Mouse (Mus musculus) lung, embryonic 15.5 days (tissue): Measurements from ENCODE around the gene Ctnna2. TPM values are rescaled to one million over a fixed set of nuclear protein-coding genes. Genes with fewer than 3 reads are reported as not detected.

ENCODE experiments used
- ATAC-seq: fragments of 200-750 bp; cut with Nextera tagmentation; 2 replicates; pipeline ENCODE4 v1.8.0; 2017; ENCODE audit warnings: moderate number of reproducible peaks, borderline replicate concordance; ENCODE audit not compliant: low FRiP score, low TSS enrichment; ENCODE audit errors: extremely low read depth
- H3K27ac ChIP-seq: fragments of 300-500 bp; sonication (generic); 2 replicates; pipeline ENCODE4 v1.5.1; 2015; ENCODE audit warnings: moderate library complexity, mild to moderate bottlenecking, inconsistent platforms
- H3K27me3 ChIP-seq: fragments of 300-500 bp; sonication (generic); 2 replicates; pipeline ENCODE4 v1.6.1; 2015; ENCODE audit warnings: inconsistent platforms
- H3K36me3 ChIP-seq: fragments of 300-500 bp; sonication (generic); 2 replicates; pipeline ENCODE4 v1.6.1; 2015; ENCODE audit warnings: inconsistent platforms
- H3K4me1 ChIP-seq: fragments of 300-500 bp; sonication (generic); 2 replicates; pipeline ENCODE4 v1.6.1; 2015; ENCODE audit warnings: inconsistent platforms
- H3K4me2 ChIP-seq: fragments of 300-500 bp; sonication (generic); 2 replicates; pipeline ENCODE4 v1.6.1; 2015; ENCODE audit warnings: inconsistent platforms, mild to moderate bottlenecking, moderate library complexity
- H3K4me3 ChIP-seq: fragments of 300-500 bp; sonication (generic); 2 replicates; pipeline ENCODE4 v1.5.1; 2015; ENCODE audit warnings: mild to moderate bottlenecking, inconsistent platforms
- H3K9ac ChIP-seq: fragments of 300-500 bp; sonication (generic); 2 replicates; pipeline ENCODE4 v1.6.1; 2015; ENCODE audit warnings: inconsistent platforms
- H3K9me3 ChIP-seq: fragments of 300-500 bp; sonication (generic); 2 replicates; pipeline ENCODE4 v1.6.1; 2016; ENCODE audit warnings: inconsistent platforms
- WGBS: fragments of 180-500 bp; shearing (Covaris S2); methylation state at CpG from one replicate; pipeline ENCODE4 v1.1.7; 2015; 5-methylcytosine and 5-hydroxymethylcytosine counted together
- polyA plus RNA-seq: library from polyadenylated mRNA; unstranded; fragments of >200 nt; fragmentation: Nextera tagmentation; extraction: Ambion mirVana; gene quantifications from 2 replicates; pipeline ENCODE4 v1.2.1, GENCODE M21; 2015

Ctnna2 gene
- polyA plus RNA-seq, 1 experiment from 2014 or later = 2.0 TPM

GRCm38 (mm10) chr6:77301305-77301704, 678.2 kb downstream of the Ctnna2 start:
- H3K4me1 ChIP-seq = no peaks in the 10 kb centered on the region
- no peak for ATAC-seq
- no peaks in the 10 kb centered on the region for H3K36me3 ChIP-seq
- H3K27me3 ChIP-seq = no peaks in the 10 kb centered on the region
- H3K27ac ChIP-seq = no peak overlapping the region
- H3K9me3 ChIP-seq = no peaks in the 10 kb centered on the region
- 82% methylated on average over 1 of the region's 1 CpGs for WGBS
- no peak overlapping the region for H3K4me3 ChIP-seq
- H3K4me2 ChIP-seq = no peak overlapping the region
- H3K9ac ChIP-seq = no peak overlapping the region

- Histone ChIP-seq H3K4me3 (no peak overlapping the region), H3K4me1 (no peaks in the 10 kb centered on the region), H3K36me3 (no peaks in the 10 kb centered on the region), H3K4me2 (no peak overlapping the region), H3K9me3 (no peaks in the 10 kb centered on the region), H3K27me3 (no peaks in the 10 kb centered on the region), H3K27ac (no peak overlapping the region), H3K9ac (no peak overlapping the region)
- 62% methylated on average over 6 of the region's 6 CpGs for WGBS
- no peak for ATAC-seq
Measured at GRCm38 (mm10) chr6:77291415-77291814, 688.1 kb downstream of the Ctnna2 start.

GRCm38 (mm10) chr6:77288402-77288801, 691.1 kb downstream of the Ctnna2 start:
- no peaks in the 10 kb centered on the region for H3K36me3 ChIP-seq
- no peaks in the 10 kb centered on the region for H3K9me3 ChIP-seq
- no peak overlapping the region for H3K4me3 ChIP-seq
- no peaks in the 10 kb centered on the region for H3K27me3 ChIP-seq
- no peak overlapping the region for H3K9ac ChIP-seq
- no peaks in the 10 kb centered on the region for H3K4me1 ChIP-seq
- H3K27ac ChIP-seq = no peak overlapping the region
- no peak overlapping the region for H3K4me2 ChIP-seq
- no peak for ATAC-seq

DNA sequence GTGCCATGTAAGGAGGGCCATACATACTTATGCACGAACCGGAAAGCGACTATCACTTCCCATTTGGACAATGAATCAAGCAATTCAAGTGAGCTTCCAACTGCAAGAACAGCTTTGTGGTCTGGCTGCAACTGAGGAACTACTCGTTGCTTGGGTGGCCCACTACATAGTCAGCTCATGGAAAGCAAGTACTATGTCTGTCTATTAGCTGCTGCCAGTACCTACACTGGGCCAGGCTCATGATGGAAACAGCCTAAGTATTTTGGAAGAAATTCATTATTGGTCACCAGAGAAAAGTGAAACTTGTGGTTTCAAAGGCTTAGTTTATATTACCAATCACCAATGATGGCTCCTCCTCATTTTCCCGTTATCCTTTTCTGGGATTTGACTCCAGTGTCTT, 693.2 kb downstream of the Ctnna2 start:
- Histone ChIP-seq H3K36me3 (no peaks in the 10 kb centered on the region), H3K27me3 (no peaks in the 10 kb centered on the region), H3K4me2 (no peak overlapping the region), H3K4me3 (no peak overlapping the region), H3K4me1 (no peaks in the 10 kb centered on the region), H3K27ac (no peak overlapping the region), H3K9ac (no peak overlapping the region), H3K9me3 (no peaks in the 10 kb centered on the region)
- no peak for ATAC-seq
- WGBS = 79% methylated on average over 5 of the region's 5 CpGs

GRCm38 (mm10) chr6:77278794-77279193, 700.7 kb downstream of the Ctnna2 start:
- H3K4me2 ChIP-seq = no peak overlapping the region
- no peaks in the 10 kb centered on the region for H3K27me3 ChIP-seq
- no peak overlapping the region for H3K9ac ChIP-seq
- no peak overlapping the region for H3K4me3 ChIP-seq
- H3K27ac ChIP-seq = no peak overlapping the region
- H3K4me1 ChIP-seq = no peaks in the 10 kb centered on the region
- ATAC-seq = no peak
- no peaks in the 10 kb centered on the region for H3K36me3 ChIP-seq
- H3K9me3 ChIP-seq = no peaks in the 10 kb centered on the region
- 78% methylated on average over 5 of the region's 5 CpGs for WGBS

GRCm38 (mm10) chr6:77265163-77265562, 714.3 kb downstream of the Ctnna2 start:
- H3K27ac ChIP-seq = no peak overlapping the region
- 54% methylated on average over 3 of the region's 3 CpGs for WGBS

DNA sequence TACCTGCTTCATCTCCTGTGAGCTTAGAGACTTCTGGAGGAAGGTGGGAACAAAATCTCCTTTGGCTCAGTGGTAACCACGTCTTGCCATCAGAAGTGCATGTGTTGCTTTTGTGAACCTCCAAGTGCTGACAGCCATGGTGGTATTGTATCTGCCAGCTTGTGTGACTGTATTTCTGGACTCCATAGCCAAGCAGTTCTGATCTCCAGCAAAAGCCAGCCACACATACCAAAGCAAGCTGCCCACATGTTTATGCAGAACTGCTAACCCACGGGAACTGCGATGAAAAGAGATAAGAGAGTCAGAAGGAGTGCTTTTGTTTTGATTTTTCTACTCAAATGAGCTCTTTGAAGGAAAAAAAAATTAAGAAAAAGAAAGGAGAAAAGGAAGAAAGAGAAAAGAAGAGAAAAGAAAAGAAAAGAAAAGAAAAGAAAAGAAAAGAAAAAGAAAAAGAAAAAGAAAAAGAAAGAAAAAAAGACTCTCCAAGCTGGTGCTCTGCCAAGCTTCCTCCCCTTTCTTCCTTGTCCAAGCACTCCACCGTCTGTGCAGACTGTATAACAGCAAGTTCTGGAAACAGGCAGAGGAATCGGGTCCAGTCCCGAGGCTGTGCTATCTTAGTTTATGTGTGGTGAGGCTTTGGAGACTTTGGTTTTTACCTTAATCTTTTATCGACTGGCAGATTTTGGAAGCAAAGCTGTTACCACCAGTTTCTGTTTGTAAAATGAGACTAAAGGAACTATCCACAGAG, 722.0 kb downstream of the Ctnna2 start:
- ATAC-seq = no peak
- H3K27ac ChIP-seq = no peak overlapping the region
- no peak overlapping the region for H3K9ac ChIP-seq
- WGBS = 26% methylated on average over 7 of the region's 7 CpGs
- H3K27me3 ChIP-seq = no peaks in the 10 kb centered on the region
- H3K4me1 ChIP-seq = no peaks in the 10 kb centered on the region
- H3K36me3 ChIP-seq = no peaks in the 10 kb centered on the region
- no peak overlapping the region for H3K4me3 ChIP-seq
- H3K9me3 ChIP-seq = no peaks in the 10 kb centered on the region
- no peak overlapping the region for H3K4me2 ChIP-seq

More at GRCm38 (mm10) chr6:77265163-77265562, 714.3 kb downstream of the Ctnna2 start:
- H3K4me3 ChIP-seq = no peak overlapping the region
- no peaks in the 10 kb centered on the region for H3K4me1 ChIP-seq
- no peak overlapping the region for H3K4me2 ChIP-seq
- no peak for ATAC-seq
- no peaks in the 10 kb centered on the region for H3K9me3 ChIP-seq
- no peaks in the 10 kb centered on the region for H3K27me3 ChIP-seq
- H3K36me3 ChIP-seq = no peaks in the 10 kb centered on the region
- H3K9ac ChIP-seq = no peak overlapping the region

DNA sequence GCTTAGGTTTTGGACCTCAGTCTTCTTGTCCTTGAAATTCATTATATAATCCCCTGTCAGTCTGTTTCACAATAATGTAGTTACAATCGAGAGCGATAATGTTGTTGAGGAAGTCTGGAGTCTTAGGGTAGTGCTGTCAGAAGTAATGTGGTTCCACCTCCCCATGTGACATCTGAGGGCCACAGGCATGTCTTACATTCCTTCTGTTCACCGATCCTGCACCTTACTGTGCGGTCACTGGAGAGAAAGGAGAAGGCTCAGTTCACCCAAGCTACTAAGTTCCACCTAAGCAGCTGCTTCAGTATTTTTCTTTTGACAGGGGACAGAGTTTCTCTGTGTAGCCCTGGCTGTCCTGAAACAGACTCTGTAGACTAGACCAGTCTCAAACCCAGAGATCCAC, 723.2 kb downstream of the Ctnna2 start:
- ATAC-seq = no peak
- H3K9me3 ChIP-seq = no peaks in the 10 kb centered on the region
- H3K27ac ChIP-seq = no peak overlapping the region
- H3K9ac ChIP-seq = no peak overlapping the region
- H3K4me1 ChIP-seq = no peaks in the 10 kb centered on the region
- H3K4me3 ChIP-seq = no peak overlapping the region
- H3K36me3 ChIP-seq = no peaks in the 10 kb centered on the region
- H3K27me3 ChIP-seq = no peaks in the 10 kb centered on the region
- 93% methylated on average over 4 of the region's 4 CpGs for WGBS
- H3K4me2 ChIP-seq = no peak overlapping the region

DNA sequence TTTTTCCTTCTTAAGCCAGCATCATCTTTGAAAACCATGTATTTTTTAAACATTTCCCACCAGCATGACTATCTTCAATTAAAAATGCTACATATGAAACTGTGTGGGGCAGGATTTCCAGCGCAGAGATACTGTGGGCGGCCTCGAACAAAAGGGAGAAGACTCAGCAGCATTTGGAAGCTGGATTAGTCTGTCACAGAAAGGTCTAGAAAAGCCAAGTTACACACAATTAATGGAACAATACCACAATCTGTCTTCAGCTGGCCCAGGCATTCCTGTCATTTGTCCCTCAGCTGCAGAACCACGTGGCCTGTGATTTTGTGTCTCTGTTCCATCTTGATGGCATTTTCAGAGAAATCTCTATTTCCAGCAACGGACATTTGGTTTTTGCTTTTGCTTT, 726.0 kb downstream of the Ctnna2 start:
- no peak overlapping the region for H3K4me3 ChIP-seq
- no peaks in the 10 kb centered on the region for H3K36me3 ChIP-seq
- no peaks in the 10 kb centered on the region for H3K27me3 ChIP-seq
- no peak overlapping the region for H3K4me2 ChIP-seq
- no peaks in the 10 kb centered on the region for H3K9me3 ChIP-seq
- no peak for ATAC-seq
- H3K27ac ChIP-seq = no peak overlapping the region
- H3K9ac ChIP-seq = no peak overlapping the region
- H3K4me1 ChIP-seq = no peaks in the 10 kb centered on the region
- 65% methylated on average over 5 of the region's 5 CpGs for WGBS

DNA sequence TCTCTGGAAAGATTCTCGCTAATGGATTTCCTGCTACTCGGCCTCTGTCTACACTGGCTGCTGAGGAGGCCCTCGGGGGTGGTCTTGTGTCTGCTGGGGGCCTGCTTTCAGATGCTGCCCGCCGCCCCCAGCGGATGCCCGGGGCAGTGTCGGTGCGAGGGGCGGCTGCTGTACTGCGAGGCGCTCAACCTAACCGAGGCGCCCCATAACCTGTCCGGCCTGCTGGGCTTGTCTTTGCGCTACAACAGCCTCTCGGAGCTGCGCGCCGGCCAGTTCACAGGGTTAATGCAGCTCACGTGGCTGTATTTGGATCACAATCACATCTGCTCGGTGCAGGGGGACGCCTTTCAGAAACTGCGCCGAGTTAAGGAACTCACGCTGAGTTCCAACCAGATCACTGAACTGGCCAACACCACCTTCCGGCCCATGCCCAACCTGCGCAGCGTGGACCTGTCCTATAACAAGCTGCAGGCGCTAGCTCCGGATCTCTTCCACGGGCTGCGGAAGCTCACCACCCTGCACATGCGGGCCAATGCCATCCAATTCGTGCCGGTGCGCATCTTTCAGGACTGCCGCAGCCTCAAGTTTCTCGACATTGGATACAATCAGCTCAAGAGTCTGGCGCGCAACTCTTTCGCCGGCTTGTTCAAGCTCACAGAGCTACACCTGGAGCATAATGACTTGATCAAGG, 735.8 kb downstream of the Ctnna2 start:
- Histone ChIP-seq H3K27ac (no peak overlapping the region), H3K9me3 (no peaks in the 10 kb centered on the region), H3K27me3 (peaks cover 57% of the 10 kb centered on the region), H3K4me2 (peak overlapping the region; percentile 76), H3K36me3 (no peaks in the 10 kb centered on the region), H3K4me3 (peak overlapping the region; percentile 35), H3K4me1 (peaks cover 21% of the 10 kb centered on the region; the same call in 1 of the 2 replicates), H3K9ac (no peak overlapping the region)
- peak; percentile 56 for ATAC-seq
- under 1% methylated on average over 43 of the region's 43 CpGs for WGBS

DNA sequence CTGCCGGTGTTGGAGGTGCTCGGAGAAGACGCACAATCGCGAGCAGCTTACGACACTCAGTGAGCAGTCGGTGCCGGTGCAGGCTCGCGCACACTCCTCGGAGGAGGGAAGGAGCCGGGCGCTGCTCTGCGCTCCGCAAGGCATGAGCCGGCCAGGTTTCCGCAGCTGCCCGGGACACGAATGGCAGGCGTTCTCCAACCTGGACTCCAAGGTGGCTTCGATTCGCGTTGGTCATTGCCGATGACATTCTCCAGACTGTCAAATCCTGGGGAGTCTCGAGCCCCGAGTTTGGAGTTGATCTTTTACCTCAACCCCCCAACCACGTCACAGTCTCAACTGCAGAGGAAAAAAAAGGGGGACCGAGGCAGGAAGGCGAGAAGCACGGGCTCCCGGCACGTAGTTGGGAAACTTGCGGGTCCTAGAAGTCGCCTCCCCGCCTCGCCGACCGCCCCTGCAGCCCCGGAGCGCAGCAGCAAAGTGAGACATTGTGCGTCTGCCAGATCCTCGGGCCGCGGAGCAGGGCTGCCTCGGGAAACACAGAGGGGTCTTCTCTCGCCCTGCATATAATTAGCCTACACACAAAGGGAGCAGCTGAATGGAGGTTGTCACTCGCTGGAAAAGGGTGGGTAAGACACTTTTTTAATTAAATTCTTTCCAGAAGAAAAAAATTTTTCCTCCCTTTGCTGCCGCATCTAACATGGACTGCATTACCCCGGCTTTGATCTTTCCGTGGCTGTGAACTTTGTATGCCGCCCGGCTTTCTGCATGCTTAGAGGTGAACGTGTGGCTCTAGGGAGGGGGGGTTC, 736.7 kb downstream of the Ctnna2 start, which contains the start of gene Lrrtm1:
Gene Lrrtm1, plus strand, starts transcription at position 89 of the 806 bp plus-strand sequence.
- Histone ChIP-seq H3K4me1 (peaks cover 21% of the 10 kb centered on the region; the same call in 1 of the 2 replicates), H3K9ac (no peak within 1 kb of the TSS), H3K36me3 (no peaks in the 10 kb centered on the region), H3K4me2 (peak within 1 kb of the TSS; percentile 76), H3K9me3 (no peaks in the 10 kb centered on the region), H3K4me3 (peak within 1 kb of the TSS; percentile 35), H3K27me3 (peaks cover 57% of the 10 kb centered on the region), H3K27ac (no peak within 1 kb of the TSS)
- ATAC-seq = peak; percentile 86; the same call in 1 of the 2 replicates
- under 1% methylated on average over 53 of the region's 53 CpGs for WGBS

DNA sequence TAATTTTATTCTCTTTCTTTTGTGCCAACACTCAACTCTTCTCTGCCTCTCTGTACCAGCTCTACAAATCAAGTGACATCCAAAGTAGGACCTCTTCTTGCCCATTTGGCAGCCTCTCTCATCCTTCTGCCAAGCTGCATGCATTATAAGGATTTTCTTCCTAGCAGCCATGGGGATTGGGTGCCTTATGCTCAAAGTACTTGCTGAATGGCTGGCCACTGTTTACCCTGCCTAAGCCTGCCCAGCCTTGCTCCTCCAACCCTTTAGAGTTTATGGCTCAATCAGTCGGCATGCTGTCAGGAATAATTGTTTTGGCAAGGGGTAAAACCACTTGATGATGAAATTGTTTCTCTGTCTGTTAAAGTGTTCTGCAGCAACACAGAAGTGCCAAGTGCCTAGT, 739.1 kb downstream of the Ctnna2 start:
- Histone ChIP-seq H3K9ac (no peak overlapping the region), H3K9me3 (no peaks in the 10 kb centered on the region), H3K4me2 (no peak overlapping the region), H3K4me1 (peaks cover 21% of the 10 kb centered on the region; the same call in 1 of the 2 replicates), H3K36me3 (no peaks in the 10 kb centered on the region), H3K4me3 (no peak overlapping the region), H3K27ac (no peak overlapping the region), H3K27me3 (peaks cover 46% of the 10 kb centered on the region)
- ATAC-seq = no peak
- WGBS = 14% methylated on average over 1 of the region's 1 CpGs
